33 mouse cellular contexts compared by ENCODE assay signal in the genomic region with DNA sequence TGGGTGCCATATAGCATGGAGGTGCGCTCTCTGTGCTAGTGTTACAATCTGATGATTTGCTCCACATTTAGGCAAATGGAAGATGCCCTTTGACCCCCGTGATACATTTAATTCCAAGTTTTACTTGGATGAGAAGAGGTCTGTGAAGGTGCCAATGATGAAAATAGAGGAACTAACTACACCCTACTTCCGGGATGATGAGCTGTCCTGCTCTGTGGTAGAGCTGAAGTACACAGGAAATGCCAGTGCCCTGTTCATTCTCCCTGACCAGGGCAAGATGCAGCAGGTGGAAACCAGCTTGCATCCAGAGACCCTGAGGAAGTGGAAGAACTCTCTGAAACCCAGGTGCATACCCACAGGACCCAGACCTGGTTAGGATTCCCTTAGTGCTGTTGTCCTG. TPM values are rescaled to one million over a fixed set of nuclear protein-coding genes. Genes with fewer than 3 reads are reported as not detected.
"Had no signal": no experiment of that assay in that cellular context is flagged by ENCODE, and none has a peak within 500 bp of the region (broad histone marks: within the 10 kb centered on the region; RNA-seq: fewer than 3 reads in every experiment).

No protein-coding gene starts in this region.

- H3K4me2 ChIP-seq: liver, embryonic 13.5 days; midbrain, embryonic 13.5 days; neural tube, embryonic 13.5 days had no signal

- H3K9ac ChIP-seq: liver, embryonic 13.5 days; midbrain, embryonic 13.5 days; neural tube, embryonic 13.5 days had no signal

- H3K27me3 ChIP-seq: liver, embryonic 13.5 days; midbrain, embryonic 13.5 days; neural tube, embryonic 13.5 days had no signal

- H3K36me3 ChIP-seq: liver, embryonic 13.5 days; midbrain, embryonic 13.5 days; neural tube, embryonic 13.5 days had no signal

- DNase-seq: kidney, adult 2 months; kidney, postnatal 25 days; layer of hippocampus, postnatal 36 days; liver, embryonic 13.5 days; lung, adult 2 months; lung, postnatal 14 days; lung, postnatal 4 days; retina, postnatal 1 day; thymus, adult 18-20 months; thymus, postnatal 36 days had no signal

- H3K9me3 ChIP-seq: liver, embryonic 13.5 days; midbrain, embryonic 13.5 days; neural tube, embryonic 13.5 days had no signal

- ATAC-seq: intestine, postnatal 0 days; midbrain, embryonic 13.5 days; midbrain, embryonic 16.5 days had no signal

- H3K4me1 ChIP-seq: liver, embryonic 13.5 days; neural tube, embryonic 13.5 days had no signal

- H3K27ac ChIP-seq: kidney, postnatal 0 days; left cerebral cortex, adult 2 months; liver, embryonic 13.5 days; midbrain, embryonic 13.5 days; neural tube, embryonic 13.5 days had no signal

- H3K4me3 ChIP-seq: left cerebral cortex, adult 2 months; liver, embryonic 13.5 days; midbrain, embryonic 13.5 days; myocyte; neural tube, embryonic 13.5 days had no signal

RNA-seq across cellular contexts. Expression of gene Serpina3i, which starts 3.5 kb away (rescaled TPM):
- total RNA-seq: layer of hippocampus, postnatal 10 days; left cerebral cortex, postnatal 36 days; megakaryocyte-erythroid progenitor cell, adult 5-6 weeks; monocyte, adult 5-6 weeks had no signal
- polyA plus RNA-seq: intestine, postnatal 0 days; limb, embryonic 11.5 days; midbrain, embryonic 13.5 days; midbrain, embryonic 16.5 days; myocyte; neural tube, embryonic 13.5 days had no signal

RNA-seq across cellular contexts. Expression of gene Serpina3g, which starts 30.3 kb away (rescaled TPM):
- total RNA-seq: left cerebral cortex, adult 2 months had no signal

RNA-seq across cellular contexts. Expression of gene Serpina3j, which starts 48.0 kb away (rescaled TPM):
- total RNA-seq: layer of hippocampus, adult 8-10 months; layer of hippocampus, postnatal 10 days; layer of hippocampus, postnatal 36 days; left cerebral cortex, adult 2 months; left cerebral cortex, postnatal 10 days; left cerebral cortex, postnatal 36 days; liver, adult 2 months; megakaryocyte-erythroid progenitor cell, adult 5-6 weeks; monocyte, adult 5-6 weeks; neutrophil, adult 5-6 weeks had no signal
- polyA plus RNA-seq: intestine, postnatal 0 days; kidney, adult 2 months; kidney, embryonic 14.5 days; kidney, postnatal 0 days; limb, embryonic 11.5 days; liver, adult 2 months; liver, embryonic 13.5 days; liver, embryonic 16.5 days; lung, adult 2 months; lung, embryonic 16.5 days; midbrain, embryonic 13.5 days; midbrain, embryonic 16.5 days; myocyte; neural tube, embryonic 13.5 days; small intestine, adult 2 months; spleen, adult 2 months; stomach, embryonic 16.5 days; testis, adult 2 months had no signal

RNA-seq across cellular contexts. Expression of gene Serpina3f, which starts 52.0 kb away (rescaled TPM):
- total RNA-seq: layer of hippocampus, postnatal 10 days; left cerebral cortex, adult 2 months; left cerebral cortex, postnatal 10 days; left cerebral cortex, postnatal 36 days had no signal
- polyA plus RNA-seq: kidney, embryonic 14.5 days; limb, embryonic 11.5 days; myocyte; neural tube, embryonic 13.5 days had no signal
